Mouse (Mus musculus) bone marrow macrophage, adult 2 months (primary cell): Measurements from ENCODE around the gene Tet1. TPM values are rescaled to one million over a fixed set of nuclear protein-coding genes. Genes with fewer than 3 reads are reported as not detected.
A peak's percentile ranks its signal among the peaks of the same experiment; 100 is the strongest.
"Not testable (repeated sequence)": the region's sequence is repeated elsewhere in the genome, so short reads cannot be mapped to it uniquely, and the experiment has no call there.

ENCODE experiments used
- H3K27ac ChIP-seq: 2 replicates; pipeline ENCODE4 v1.5.1; 2012; ENCODE audit warnings: low read depth, low read length; ENCODE audit not compliant: insufficient read depth
- H3K4me1 ChIP-seq: 2 replicates; pipeline ENCODE4 v1.6.1; 2012; ENCODE audit warnings: low read length; ENCODE audit not compliant: control insufficient read depth, insufficient read depth
- H3K4me3 ChIP-seq: 2 replicates; pipeline ENCODE4 v1.5.1; 2012; ENCODE audit warnings: mild to moderate bottlenecking, low read length, moderate library complexity; ENCODE audit not compliant: insufficient read depth
- CTCF ChIP-seq: IDR thresholded peaks from 2 replicates; pipeline ENCODE4 v1.5.1; 2012; ENCODE audit warnings: low read depth, mild to moderate bottlenecking, low read length, moderate library complexity
- POLR2A ChIP-seq: IDR thresholded peaks from 2 replicates; pipeline ENCODE4 v1.6.1; 2012; ENCODE audit warnings: mild to moderate bottlenecking, low read depth, low read length, borderline replicate concordance
- polyA plus RNA-seq: library from polyadenylated mRNA; stranded (reverse); fragments of >200 nt; gene quantifications from 2 replicates; pipeline ENCODE4 v1.2.4, GENCODE M21; 2012; ENCODE audit not compliant: missing spikeins, insufficient read depth, insufficient read length

Tet1 gene
- 0.67 TPM in 1 of 2 replicates, not detected in the other for polyA plus RNA-seq

DNA sequence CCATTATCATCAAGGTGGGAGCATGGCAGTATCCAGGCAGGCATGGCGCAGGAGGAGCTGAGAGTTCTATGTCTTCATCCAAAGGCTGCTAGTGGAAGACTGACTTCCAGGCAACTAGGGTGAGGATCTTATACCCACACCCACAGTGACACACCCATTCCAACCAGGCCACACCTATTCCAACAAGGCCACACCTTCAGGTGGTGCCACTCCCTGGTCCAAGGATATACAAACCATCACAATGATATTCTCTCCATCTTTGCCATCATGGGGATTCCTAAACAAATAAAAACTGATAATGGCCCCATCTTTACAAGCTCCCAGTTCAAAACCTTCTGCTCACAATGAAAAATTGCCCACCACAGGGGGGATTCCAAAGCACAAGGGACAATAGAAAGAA is at the start of gene Tet1:
Gene Tet1, minus strand, starts transcription at position 101 of the 400 bp plus-strand sequence.
- not testable (repeated sequence) for H3K4me3 ChIP-seq, H3K4me1 ChIP-seq, H3K27ac ChIP-seq

DNA sequence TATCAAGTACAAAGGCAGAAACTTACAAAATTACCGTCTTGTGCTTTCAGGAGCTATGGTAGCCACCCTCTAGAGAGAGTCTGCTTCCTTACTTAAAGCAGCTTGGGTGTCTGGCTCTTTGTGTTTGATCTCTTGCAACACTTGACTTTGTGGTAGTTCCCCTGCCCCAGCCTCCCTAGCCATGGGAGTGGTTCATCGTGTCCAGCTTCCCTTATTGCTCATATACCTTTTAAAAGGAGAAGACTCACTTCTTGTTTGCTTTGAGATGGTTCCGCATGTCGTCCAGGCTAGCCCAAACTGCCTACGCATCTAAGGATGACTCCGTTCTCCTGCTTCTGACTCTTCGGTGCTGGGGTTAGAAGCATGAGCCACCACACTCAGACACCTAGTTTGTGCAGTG is 39.8 kb upstream of the Tet1 start:
- Histone ChIP-seq H3K27ac (peak overlapping the region; percentile 27), H3K4me1 (peaks cover 20% of the 10 kb centered on the region), H3K4me3 (no peak overlapping the region)
- TF ChIP-seq CTCF (no peak), POLR2A (no peak)

DNA sequence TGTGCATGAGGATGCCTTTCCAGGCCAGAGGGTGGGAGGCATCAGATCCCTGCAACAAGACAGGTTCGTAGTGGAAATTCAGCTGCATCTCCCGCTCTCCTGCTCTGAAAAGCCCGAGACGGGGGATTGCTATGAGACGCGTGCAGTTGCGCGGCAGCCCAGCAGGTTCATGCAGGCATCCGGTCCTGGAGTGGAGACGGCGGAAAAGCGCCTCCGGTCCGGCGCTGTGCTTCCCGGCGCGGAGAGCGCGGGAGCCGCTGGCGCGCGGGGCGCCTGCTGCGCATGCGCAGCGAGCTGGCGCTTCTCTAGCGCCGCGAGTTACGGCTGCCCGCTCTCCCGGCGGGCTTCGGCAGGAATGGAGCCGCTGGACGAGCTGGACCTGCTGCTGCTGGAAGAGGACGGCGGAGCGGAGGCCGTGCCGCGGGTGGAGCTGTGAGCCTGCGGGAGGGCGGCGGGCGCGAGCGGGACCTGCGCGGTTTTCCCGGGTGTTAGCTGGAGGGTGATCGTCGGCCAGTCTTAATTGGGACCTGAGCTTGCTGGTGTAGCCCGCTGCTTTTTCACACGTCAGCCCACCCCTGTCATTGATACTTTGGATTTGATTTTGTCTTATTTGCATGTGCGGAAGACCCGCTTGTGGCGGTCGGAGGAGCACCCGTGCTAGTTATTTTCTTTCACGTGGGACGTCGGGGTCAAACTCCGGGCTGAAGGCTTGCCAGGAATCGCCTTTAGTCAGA is 38.1 kb upstream of the Tet1 start, which contains the start of gene Dna2:
Gene Dna2, plus strand, starts transcription at position 289 of the 734 bp plus-strand sequence.
- TF ChIP-seq POLR2A (no peak), CTCF (no peak)
- Histone ChIP-seq H3K4me3 (peak within 1 kb of the TSS; percentile 81), H3K4me1 (peaks cover 20% of the 10 kb centered on the region), H3K27ac (peak within 1 kb of the TSS; percentile 66)

DNA sequence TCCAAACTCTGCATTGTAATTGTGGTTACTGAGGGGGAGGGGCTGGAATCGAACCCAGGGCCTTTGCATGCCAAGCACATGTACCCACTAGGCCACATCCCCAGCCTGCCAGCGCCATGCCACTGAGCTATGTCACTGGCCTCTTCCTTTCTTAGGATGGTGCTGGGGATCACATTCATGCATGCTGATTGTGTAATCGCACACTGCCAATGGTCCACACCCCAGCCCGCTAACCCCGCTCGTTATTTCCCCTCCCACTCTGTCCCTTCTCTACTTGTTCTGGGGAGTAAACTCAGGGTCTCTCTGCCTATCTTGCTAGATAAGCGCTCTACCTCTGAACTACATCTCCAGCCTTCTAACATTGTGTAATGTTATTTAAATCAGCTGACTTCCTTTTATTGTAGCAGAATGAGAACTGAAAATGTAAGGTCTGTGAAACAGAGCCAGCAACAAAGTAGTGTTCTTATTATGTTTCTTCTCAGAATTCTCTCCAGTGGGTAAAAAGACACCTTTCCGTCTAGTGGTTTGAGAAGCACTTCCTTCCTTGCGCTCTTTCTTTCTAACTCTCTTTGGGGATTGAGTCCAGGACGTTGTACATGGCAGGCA is 36.3 kb upstream of the Tet1 start:
- H3K27ac ChIP-seq = peak overlapping the region; percentile 69
- H3K4me1 ChIP-seq = peaks cover 20% of the 10 kb centered on the region
- no peak for TF ChIP-seq POLR2A
- TF ChIP-seq CTCF = no peak
- H3K4me3 ChIP-seq = no peak overlapping the region

DNA sequence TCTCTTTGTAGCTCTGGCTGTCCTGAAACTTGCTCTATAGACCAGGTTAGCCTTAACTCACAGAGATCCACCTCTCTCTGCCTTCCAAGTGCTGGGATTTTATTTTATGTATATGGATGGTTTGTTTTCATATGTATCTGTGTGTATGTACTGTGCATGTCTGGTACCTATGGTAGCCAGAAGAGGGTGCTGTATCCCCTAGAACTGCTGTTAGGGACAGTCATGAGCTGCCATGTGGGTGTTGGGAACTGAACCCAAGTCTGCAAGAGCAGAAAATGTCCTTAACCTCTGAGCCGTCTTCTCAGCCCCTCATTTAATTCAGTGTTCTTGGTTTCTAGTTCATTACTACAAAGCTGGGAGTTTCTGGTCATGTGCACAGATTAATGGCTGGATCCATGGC is 23.6 kb upstream of the Tet1 start:
- no peaks in the 10 kb centered on the region for H3K4me1 ChIP-seq
- H3K27ac ChIP-seq = no peak overlapping the region
- H3K4me3 ChIP-seq = no peak overlapping the region
- no peak for TF ChIP-seq POLR2A

DNA sequence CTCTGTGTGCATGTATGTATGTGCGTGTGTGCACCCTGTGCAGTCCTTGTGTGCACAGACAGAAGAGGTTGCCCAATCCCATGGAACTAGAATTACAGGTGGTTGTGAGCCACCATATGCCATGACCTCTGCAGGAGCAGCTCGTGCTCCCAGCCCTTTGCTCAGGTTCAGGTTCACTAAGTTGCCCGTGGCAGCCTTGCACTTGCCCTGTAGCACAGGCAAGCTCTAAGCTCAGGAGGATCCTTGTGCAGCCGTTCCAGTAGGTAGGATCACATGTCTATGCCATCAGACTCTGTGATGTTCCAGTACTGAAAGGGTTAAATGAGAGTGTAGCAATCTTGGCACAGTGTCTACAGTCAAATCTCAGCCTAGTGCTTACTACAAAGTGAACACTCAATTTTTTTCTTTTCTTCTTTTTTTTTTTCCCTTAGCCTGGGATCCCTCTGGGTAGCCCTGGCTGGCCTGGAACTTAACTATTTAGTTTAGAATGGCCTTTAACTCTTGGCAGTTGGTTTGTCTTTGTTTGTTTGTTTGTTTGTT is 15.4 kb upstream of the Tet1 start:
- Histone ChIP-seq H3K4me1 (peaks cover 10% of the 10 kb centered on the region; the same call in 1 of the 2 replicates), H3K27ac (no peak overlapping the region), H3K4me3 (no peak overlapping the region)
- no peak for TF ChIP-seq POLR2A
- no peak for TF ChIP-seq CTCF

DNA sequence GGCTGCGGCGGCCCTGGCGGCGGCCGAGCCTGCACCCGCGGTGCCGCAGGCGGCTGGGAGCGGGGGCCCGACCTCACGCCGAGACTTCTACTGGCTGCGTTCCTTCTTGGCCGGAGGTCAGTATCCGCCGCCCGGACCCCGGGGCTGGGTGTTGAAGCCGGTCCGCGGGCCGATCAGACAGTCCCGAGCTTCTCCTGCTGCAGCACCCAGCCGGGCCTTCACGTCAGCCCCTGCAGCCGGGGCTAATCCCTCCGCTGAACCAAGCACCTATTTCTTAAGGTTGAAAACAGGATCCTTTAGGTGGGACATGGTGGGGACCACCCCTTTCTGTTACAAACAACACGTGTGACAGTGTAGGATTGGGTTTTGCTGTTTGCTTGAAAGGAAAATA is 12.0 kb upstream of the Tet1 start:
- Histone ChIP-seq H3K4me3 (peak overlapping the region; percentile 92), H3K4me1 (peaks cover 10% of the 10 kb centered on the region; the same call in 1 of the 2 replicates), H3K27ac (no peak overlapping the region)
- TF ChIP-seq POLR2A (no peak), CTCF (no peak)

DNA sequence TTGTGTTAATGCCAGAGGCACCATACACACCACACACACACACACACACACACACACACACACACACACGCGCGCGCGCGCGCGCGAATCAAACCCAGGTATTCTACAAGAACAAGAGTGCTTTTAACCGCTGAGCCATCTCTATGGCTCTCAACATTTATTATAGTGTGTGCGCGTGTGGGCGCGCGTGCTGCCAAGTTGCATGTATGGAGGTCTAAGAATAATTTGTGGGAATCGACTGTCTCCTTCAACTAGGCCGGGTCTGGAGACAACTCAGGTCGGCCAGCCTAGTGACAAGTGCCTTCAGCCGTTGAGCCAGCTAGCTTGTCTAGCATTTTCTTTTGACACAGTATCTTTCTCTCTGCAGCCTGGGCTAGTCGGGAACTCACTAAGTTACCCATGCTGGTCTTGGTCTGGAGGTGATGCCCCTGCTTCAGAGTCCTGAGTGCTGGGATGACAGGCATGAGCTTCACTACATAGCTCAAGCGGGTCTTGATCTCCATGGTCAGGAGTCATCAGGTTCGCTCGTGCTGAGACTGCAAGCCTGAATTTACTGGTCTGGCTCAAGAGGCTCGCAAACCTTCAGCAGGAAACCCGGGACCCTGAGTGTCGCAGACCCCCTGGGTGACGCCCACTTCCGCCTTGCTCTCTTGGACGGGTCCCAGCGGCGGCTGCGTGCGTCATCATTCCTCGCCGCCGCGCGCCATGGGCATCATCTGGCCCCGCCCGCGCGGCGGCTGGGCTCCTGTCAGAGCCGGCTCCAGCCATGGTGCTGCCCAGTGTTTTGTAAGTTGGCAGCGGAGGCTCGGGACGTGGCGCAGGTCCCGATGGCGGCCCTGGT is 11.3 kb upstream of the Tet1 start, which contains the start of gene Slc25a16:
Gene Slc25a16, plus strand, starts transcription at position 709 of the 841 bp plus-strand sequence.
- H3K27ac ChIP-seq = peak within 1 kb of the TSS; percentile 42
- H3K4me1 ChIP-seq = peaks cover 10% of the 10 kb centered on the region; the same call in 1 of the 2 replicates
- H3K4me3 ChIP-seq = peak within 1 kb of the TSS; percentile 92
- no peak for TF ChIP-seq POLR2A
- TF ChIP-seq CTCF = no peak

DNA sequence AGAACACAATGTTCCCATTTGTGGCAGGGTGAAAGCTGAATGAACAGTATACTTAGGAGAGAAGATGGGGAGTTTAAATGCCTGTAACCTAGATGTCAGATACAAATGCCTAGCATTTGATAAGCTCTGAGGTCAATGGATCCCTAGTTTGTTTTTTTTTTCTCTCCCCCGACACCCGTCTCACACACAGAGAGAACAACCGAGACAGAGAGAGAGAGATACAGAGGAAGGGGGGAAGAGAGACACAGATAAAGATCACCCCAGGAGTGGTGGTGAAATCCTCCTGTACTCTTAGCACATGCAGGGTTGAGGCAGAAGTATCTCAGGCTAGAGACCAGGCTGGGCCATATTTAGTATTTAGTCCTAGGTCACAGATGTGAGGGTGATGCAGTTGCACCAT is 10.2 kb upstream of the Tet1 start:
- TF ChIP-seq POLR2A = no peak
- no peak for TF ChIP-seq CTCF
- Histone ChIP-seq H3K4me1 (peaks cover 10% of the 10 kb centered on the region; the same call in 1 of the 2 replicates), H3K4me3 (no peak overlapping the region), H3K27ac (no peak overlapping the region)
